Mouse (Mus musculus) olfactory bulb, adult 2 months (tissue): ENCODE results near the gene Cirbp.

Experiments
- CTCF ChIP-seq: fragments of 200-500 bp; IDR thresholded peaks from 2 replicates; pipeline ENCODE4 v1.5.1; 2012; ENCODE audit warnings: low read depth, mild to moderate bottlenecking, low read length, moderate library complexity; ENCODE audit not compliant: insufficient read depth
- POLR2A ChIP-seq: fragments of 200-500 bp; IDR thresholded peaks from 2 replicates; pipeline ENCODE4 v1.6.1; 2012; ENCODE audit warnings: mild to moderate bottlenecking, low read depth, low read length, moderate library complexity; ENCODE audit not compliant: insufficient read depth

DNA sequence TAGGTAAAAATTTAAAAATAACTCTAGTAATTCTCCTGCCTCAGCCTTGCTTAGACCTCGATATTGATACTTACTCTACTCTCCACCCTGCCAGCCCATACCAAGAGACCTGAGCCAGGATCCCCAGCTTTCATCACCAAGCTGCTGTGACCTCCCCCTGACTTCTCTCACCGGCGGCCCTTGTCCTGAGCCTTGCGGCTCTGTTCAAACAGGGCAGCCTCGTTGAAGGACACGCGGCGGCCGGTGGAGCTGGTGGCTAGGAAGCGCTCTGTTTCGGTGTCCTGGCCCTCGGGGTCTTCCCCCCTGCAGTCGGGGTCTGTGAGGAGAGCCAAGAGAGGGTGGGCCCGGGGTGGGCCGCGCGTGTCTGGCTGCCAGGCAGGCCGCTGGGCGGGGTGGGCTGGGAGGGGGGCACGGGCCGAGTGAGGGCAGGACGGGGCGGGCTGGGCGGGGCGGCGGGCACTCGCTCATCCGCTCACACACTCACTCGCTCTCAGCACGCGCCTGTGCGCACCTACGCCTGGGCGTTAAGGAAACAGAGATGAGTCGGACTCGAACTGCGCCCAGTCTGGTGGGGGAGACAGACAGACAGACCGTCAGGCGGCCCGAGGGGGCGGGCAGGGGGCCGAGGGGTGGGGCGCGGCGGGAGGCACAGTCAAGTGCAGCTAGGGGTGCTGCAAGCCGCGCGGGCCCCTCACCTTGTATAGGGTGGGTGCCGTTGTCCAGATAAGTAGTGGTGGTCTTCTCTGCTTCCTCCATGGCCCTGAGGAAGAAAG lies 29.4 kb upstream of the Cirbp start:
- TF ChIP-seq CTCF (no peak), POLR2A (no peak)
